Mouse (Mus musculus) heart, embryonic 10.5 days (tissue): ENCODE measurements around the gene Slc31a2. TPM values are rescaled to one million over a fixed set of nuclear protein-coding genes. Genes with fewer than 3 reads are reported as not detected.

Source experiments
- DNase-seq: peaks from one replicate; pipeline ENCODE4 v3.0.0-alpha.2; 2017; ENCODE audit warnings: low spot score
- H3K27ac ChIP-seq: fragments of 300-500 bp; sonication (generic); 2 replicates; pipeline ENCODE4 v1.5.1; 2016; ENCODE audit warnings: mild to moderate bottlenecking
- H3K27me3 ChIP-seq: fragments of 300-500 bp; sonication (generic); 2 replicates; pipeline ENCODE4 v1.6.1; 2016; ENCODE audit warnings: mild to moderate bottlenecking; ENCODE audit not compliant: poor library complexity, insufficient read depth, severe bottlenecking
- H3K36me3 ChIP-seq: fragments of 300-500 bp; sonication (generic); 2 replicates; pipeline ENCODE4 v1.6.1; 2016; ENCODE audit warnings: mild to moderate bottlenecking, moderate library complexity
- H3K4me1 ChIP-seq: fragments of 300-500 bp; sonication (generic); 2 replicates; pipeline ENCODE4 v1.6.1; 2016; ENCODE audit warnings: mild to moderate bottlenecking
- H3K4me3 ChIP-seq: fragments of 300-500 bp; sonication (generic); 2 replicates; pipeline ENCODE4 v1.5.1; 2016; ENCODE audit warnings: mild to moderate bottlenecking, moderate library complexity
- H3K9me3 ChIP-seq: fragments of 300-500 bp; sonication (generic); 2 replicates; pipeline ENCODE4 v1.6.1; 2016; ENCODE audit warnings: mild to moderate bottlenecking, moderate library complexity
- WGBS: fragments of 180-500 bp; shearing (Covaris S2); methylation state at CpG from one replicate; pipeline ENCODE4 v1.1.7; 2016; 5-methylcytosine and 5-hydroxymethylcytosine counted together
- polyA plus RNA-seq: library from polyadenylated mRNA; unstranded; fragments of >200 nt; fragmentation: Nextera tagmentation; extraction: Ambion mirVana; gene quantifications from 2 replicates; pipeline ENCODE4 v1.2.1, GENCODE M21; 2016

Gene Slc31a2
- polyA plus RNA-seq: 12.8 and 14.5 TPM in 2 replicates

DNA sequence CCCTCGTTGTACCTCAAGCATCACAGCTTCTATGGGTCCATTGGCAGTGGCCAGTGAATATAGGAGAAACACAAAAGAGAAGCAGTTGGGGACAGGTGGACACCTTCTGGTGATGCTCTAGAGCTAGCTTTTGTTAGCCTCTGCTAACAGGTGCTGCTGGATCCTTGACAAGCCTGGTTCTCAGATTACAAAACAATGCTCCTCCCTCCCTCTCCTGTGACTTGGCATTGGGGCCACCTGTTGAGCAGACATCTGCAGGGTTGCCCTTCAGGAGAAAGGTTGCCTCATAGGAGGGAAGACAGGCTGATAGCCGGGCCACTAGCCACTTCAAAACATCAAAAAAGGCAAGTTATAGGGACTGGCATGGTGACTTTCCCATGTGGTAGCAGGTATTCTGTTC, at the start of gene Slc31a2:
Gene Slc31a2 (plus strand): TSS at position 287 of the 400 bp plus-strand sequence.
- Histone ChIP-seq H3K4me3 (no peak within 1 kb of the TSS), H3K9me3 (no peaks in the 10 kb centered on the region), H3K27ac (no peak within 1 kb of the TSS), H3K27me3 (no peaks in the 10 kb centered on the region), H3K36me3 (no peaks in the 10 kb centered on the region), H3K4me1 (peaks cover 5% of the 10 kb centered on the region)
- peak; percentile 30 for DNase-seq
- 45% methylated on average over 2 of the region's 2 CpGs for WGBS

DNA sequence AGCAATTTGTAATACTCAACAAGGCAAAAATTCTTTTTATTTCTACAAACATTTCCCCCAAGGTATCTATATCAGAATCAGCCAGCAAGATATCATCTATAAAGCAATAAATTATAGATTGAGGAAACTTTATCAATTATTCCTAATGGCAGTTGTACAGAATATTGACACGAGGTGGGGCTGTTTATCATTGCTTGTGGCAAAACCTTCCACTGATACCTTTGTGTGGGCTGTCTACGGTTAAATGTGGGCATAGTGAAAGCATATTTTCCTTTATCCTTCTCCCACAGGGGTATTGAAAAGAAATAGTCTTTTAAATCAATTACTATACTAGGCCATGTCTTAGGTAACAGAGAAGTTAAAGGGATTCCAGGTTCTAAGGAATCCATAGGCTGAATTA, 48.9 kb upstream of the Slc31a2 start:
- no peak for DNase-seq
- Histone ChIP-seq H3K27me3 (no peaks in the 10 kb centered on the region), H3K4me1 (no peaks in the 10 kb centered on the region; the same call in 1 of the 2 replicates), H3K36me3 (no peaks in the 10 kb centered on the region), H3K9me3 (0 out of 2 replicates have a peak, but pooled peaks cover 2% of the 10 kb centered on the region), H3K4me3 (no peak overlapping the region), H3K27ac (no peak overlapping the region)
- 78% methylated on average over 2 of the region's 2 CpGs for WGBS

DNA sequence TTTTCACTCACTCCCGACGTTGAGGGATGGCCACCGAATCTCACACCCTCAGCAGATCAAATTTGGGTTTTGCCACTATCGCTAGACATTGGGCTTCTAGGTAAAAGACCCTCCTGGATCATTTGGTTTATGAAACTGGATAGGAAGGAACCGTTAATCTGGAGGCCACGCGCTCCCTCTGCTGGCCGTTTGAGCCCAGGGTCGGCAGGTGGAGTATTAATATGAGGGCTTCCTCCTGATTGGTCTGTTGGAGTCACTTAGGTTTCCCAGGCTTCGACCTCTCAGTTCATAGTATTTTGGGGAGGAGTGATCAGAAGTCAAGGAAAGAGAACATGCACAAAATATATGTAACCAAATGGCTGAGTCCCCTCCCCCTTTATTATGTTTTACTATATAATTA, 34.0 kb upstream of the Slc31a2 start:
- no peak overlapping the region for H3K4me3 ChIP-seq
- H3K27ac ChIP-seq: no peak overlapping the region
- no peaks in the 10 kb centered on the region for H3K9me3 ChIP-seq
- no peaks in the 10 kb centered on the region for H3K4me1 ChIP-seq
- DNase-seq: no peak
- 28% methylated on average over 10 of the region's 10 CpGs for WGBS
- no peaks in the 10 kb centered on the region for H3K27me3 ChIP-seq
- H3K36me3 ChIP-seq: no peaks in the 10 kb centered on the region

DNA sequence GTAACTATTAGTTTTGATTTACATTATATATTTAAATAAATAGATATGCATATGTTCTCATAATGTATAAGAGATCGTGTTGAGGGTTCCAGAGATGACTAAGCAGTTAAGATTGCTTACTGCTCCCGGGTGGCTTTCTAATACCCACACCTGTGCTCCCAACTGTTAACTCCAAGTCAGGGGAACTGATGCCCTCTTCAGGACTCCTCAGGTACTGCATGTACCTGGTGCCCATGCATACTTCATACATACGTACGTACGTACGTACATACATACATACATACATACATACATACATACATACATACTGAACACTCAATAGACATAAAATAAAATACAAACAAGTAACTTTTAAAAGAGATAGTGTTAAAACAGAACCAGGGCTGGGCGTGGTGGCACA, 32.9 kb upstream of the Slc31a2 start:
- DNase-seq: peak; percentile 64
- no peaks in the 10 kb centered on the region for H3K4me1 ChIP-seq

DNA sequence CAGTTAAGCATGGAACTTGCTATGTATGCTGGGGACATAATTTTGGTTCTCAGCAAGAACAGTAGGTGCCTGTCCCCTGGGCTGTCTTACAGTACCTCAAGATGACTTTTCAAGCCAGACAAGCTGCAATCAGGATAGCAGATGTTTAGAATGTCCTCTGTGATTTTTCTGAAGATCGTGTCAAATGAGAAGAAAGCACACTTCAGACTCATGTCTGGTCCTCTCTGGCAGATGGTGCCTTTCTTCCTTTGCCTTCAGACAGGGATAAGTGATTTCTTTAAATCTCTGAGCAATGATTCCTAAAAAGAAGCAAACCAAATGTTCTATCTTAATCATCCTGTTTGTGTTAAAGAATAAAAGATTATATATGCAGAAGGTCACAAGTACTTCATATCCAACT, 32.2 kb upstream of the Slc31a2 start:
- Histone ChIP-seq H3K9me3 (no peaks in the 10 kb centered on the region), H3K27ac (no peak overlapping the region), H3K36me3 (no peaks in the 10 kb centered on the region), H3K4me3 (no peak overlapping the region), H3K27me3 (no peaks in the 10 kb centered on the region), H3K4me1 (no peaks in the 10 kb centered on the region)
- DNase-seq: peak; percentile 51
- 64% methylated on average over 1 of the region's 1 CpGs for WGBS

More for the DNA sequence above, 32.9 kb upstream of the Slc31a2 start:
- Histone ChIP-seq H3K9me3 (no peaks in the 10 kb centered on the region), H3K36me3 (no peaks in the 10 kb centered on the region), H3K27ac (no peak overlapping the region), H3K27me3 (no peaks in the 10 kb centered on the region), H3K4me3 (no peak overlapping the region)
- 83% methylated on average over 7 of the region's 7 CpGs for WGBS

DNA sequence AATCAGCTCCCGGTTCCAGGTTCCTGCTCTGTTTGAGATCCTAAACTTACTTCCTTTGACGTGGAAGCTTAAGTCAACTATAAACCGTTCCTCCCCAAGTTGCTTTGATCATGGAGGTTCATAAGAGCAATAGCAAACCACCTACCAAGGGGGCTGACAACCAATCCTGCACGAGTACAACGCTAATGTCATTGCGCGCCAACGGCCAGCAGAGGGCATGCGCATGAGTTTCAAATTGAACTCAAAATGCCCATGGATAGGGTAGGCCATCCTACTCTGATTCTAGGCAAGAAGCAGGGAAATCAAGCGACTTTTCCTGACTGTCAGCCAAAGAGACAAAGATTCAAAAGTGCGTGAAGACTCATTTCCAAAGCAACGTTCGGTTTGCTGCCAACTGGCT, 31.6 kb upstream of the Slc31a2 start, which contains the start of gene Zfp37:
Gene Zfp37 (minus strand): TSS at position 279 of the 400 bp plus-strand sequence.
- peak; percentile 66 for DNase-seq
- Histone ChIP-seq H3K27me3 (no peaks in the 10 kb centered on the region), H3K36me3 (no peaks in the 10 kb centered on the region), H3K4me3 (no peak within 1 kb of the TSS), H3K9me3 (no peaks in the 10 kb centered on the region), H3K27ac (no peak within 1 kb of the TSS), H3K4me1 (no peaks in the 10 kb centered on the region)
- 67% methylated on average over 13 of the region's 13 CpGs for WGBS

DNA sequence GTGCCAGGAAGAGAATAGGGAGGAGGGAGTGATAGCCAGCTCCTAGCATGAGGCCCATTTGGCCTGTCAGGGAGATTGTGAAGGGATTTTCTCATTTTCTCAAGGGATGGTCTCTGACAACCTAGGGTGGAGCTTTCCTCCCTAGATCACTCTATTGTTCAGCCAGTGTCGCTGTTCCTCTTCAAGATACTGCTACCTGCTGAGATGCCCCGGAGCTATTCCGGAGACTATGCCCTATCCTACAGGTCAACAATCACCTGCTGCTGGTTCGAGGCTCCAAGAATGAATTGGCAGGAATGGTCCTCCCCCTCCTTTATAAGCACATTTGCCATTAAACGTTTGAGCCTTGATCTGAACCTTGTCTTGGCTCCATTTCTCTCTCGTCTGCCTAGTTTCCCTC, 21.8 kb upstream of the Slc31a2 start:
- 59% methylated on average over 6 of the region's 6 CpGs for WGBS
- no peak overlapping the region for H3K27ac ChIP-seq
- no peaks in the 10 kb centered on the region for H3K36me3 ChIP-seq
- no peak overlapping the region for H3K4me3 ChIP-seq
- 0 out of 2 replicates have a peak, but pooled peaks cover 5% of the 10 kb centered on the region for H3K9me3 ChIP-seq
- no peaks in the 10 kb centered on the region for H3K27me3 ChIP-seq
- H3K4me1 ChIP-seq: no peaks in the 10 kb centered on the region
- peak; percentile 61 for DNase-seq

DNA sequence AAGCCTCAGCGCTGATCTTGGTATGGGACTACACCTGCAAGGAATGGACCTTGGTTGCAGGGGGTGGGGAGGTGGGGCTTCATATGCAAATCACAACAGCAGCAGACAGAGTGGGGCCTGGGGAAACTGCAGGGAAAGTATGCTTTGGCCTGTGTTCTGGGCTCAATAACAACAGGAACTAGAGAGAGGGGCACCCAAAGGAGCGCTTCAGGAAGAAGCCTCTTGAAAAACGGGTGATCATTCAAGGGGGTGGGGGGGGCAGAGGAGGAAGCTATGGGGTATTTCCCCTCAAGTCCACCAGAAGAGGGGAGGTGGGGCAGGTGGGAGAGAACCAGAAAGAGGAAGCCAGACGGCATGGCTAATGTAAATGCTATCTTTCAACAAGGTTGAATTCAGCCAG, 14.0 kb upstream of the Slc31a2 start:
- Histone ChIP-seq H3K4me1 (no peaks in the 10 kb centered on the region), H3K36me3 (no peaks in the 10 kb centered on the region), H3K27me3 (no peaks in the 10 kb centered on the region), H3K27ac (no peak overlapping the region), H3K4me3 (no peak overlapping the region), H3K9me3 (no peaks in the 10 kb centered on the region)
- 29% methylated on average over 4 of the region's 4 CpGs for WGBS
- peak; percentile 53 for DNase-seq

DNA sequence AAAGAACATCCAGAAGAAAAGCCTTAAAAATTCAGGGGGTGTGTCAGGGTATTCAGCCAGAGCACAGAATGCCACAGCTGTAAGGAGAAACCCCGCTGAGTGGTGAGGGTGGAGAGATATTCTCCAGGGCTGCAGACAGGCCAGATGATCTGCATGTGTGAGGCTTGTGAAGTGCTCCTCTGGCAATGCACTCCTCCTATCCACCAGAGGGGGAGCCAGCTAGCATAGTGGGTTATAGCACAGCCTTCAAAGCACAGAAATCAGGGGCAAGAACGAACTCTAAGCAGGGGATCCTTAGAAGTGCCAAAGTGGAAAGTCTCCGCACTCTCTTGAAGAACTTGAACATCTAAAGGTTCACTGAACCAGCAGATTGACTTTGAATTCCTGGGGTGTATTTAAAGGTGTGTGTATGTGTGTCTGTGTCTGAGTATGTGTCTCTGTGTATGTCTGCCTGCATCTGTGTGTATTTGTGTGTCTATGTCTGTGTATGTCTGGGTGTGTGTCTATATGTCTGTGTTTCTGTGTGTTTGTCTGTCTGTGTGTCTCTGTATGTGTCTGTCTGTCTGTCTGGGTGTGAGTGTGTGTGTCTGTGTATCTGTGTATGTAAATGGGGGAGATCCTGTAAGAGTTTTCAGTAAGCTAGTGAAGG, 11.3 kb upstream of the Slc31a2 start:
- Histone ChIP-seq H3K36me3 (no peaks in the 10 kb centered on the region), H3K27me3 (no peaks in the 10 kb centered on the region), H3K4me1 (no peaks in the 10 kb centered on the region), H3K4me3 (no peak overlapping the region), H3K27ac (no peak overlapping the region), H3K9me3 (no peaks in the 10 kb centered on the region)
- peak; percentile 55 for DNase-seq
- WGBS: 37% methylated on average over 3 of the region's 3 CpGs

DNA sequence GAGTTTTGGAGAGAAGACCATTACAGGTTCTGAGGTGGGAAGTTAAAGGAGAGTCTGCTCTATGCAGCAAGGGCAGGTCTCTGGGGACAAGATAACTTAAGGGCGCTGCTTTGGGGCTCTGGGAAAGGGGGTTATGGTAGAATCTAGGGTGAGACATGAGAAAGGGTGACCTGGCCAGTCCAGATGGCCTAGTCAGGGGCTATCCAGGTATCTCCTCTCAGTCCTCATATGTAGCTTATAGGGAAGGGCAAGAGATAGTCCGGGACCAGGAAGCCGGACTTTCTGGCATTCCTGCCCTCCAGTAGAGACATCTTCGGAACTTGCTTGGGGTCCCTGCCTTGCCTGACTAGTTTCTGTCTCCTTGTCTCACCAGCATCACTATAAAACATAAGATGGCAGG, 10.6 kb upstream of the Slc31a2 start:
- Histone ChIP-seq H3K27ac (no peak overlapping the region), H3K36me3 (no peaks in the 10 kb centered on the region), H3K27me3 (no peaks in the 10 kb centered on the region), H3K4me3 (no peak overlapping the region), H3K4me1 (no peaks in the 10 kb centered on the region), H3K9me3 (no peaks in the 10 kb centered on the region)
- WGBS: 86% methylated on average over 4 of the region's 4 CpGs
- DNase-seq: peak; percentile 52

DNA sequence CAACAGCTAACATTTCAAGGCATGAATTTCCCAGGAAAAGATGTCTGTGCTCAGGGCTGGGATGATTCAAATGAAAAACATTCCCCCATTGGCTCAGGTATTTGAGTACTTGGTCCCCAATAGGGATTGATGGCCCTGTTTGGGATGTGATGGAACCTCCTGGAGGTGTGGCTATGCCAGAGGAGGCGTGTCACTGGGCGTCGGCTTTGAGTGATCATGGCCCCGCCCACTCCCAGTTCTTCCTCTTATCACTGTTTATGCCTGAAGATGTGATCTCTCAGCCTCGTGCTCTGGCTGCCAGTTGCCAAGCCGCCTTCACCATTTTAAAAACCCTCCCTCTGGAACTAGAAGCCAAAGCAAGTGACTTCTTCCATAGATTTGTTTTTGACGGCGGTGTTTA, 7.8 kb upstream of the Slc31a2 start:
- 54% methylated on average over 8 of the region's 8 CpGs for WGBS
- DNase-seq: no peak
- no peaks in the 10 kb centered on the region for H3K36me3 ChIP-seq
- no peak overlapping the region for H3K4me3 ChIP-seq
- H3K27me3 ChIP-seq: no peaks in the 10 kb centered on the region
- no peaks in the 10 kb centered on the region for H3K4me1 ChIP-seq
- H3K27ac ChIP-seq: no peak overlapping the region
- no peaks in the 10 kb centered on the region for H3K9me3 ChIP-seq

DNA sequence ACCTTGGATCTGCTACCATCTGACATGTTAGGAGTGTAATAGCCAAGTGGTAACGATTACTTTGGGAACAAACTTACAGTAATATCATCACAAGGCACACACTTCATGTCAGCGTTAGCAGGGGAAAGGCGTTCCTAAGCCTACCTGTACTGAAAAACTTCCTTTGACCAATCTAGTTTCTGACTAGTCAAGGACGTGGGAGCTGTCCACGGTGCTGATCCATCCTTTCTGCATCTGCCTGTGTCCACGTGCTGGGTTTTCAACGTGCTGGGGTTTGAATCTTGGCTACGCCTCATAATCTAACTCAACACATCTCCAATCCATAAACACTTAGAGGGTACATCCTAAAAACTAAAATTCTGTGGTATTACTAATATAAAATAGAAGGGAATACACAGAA, 5.4 kb upstream of the Slc31a2 start:
- Histone ChIP-seq H3K27ac (no peak overlapping the region), H3K36me3 (no peaks in the 10 kb centered on the region), H3K4me1 (no peaks in the 10 kb centered on the region), H3K9me3 (no peaks in the 10 kb centered on the region), H3K27me3 (no peaks in the 10 kb centered on the region), H3K4me3 (no peak overlapping the region)
- WGBS: 25% methylated on average over 8 of the region's 8 CpGs
- DNase-seq: peak; percentile 78

DNA sequence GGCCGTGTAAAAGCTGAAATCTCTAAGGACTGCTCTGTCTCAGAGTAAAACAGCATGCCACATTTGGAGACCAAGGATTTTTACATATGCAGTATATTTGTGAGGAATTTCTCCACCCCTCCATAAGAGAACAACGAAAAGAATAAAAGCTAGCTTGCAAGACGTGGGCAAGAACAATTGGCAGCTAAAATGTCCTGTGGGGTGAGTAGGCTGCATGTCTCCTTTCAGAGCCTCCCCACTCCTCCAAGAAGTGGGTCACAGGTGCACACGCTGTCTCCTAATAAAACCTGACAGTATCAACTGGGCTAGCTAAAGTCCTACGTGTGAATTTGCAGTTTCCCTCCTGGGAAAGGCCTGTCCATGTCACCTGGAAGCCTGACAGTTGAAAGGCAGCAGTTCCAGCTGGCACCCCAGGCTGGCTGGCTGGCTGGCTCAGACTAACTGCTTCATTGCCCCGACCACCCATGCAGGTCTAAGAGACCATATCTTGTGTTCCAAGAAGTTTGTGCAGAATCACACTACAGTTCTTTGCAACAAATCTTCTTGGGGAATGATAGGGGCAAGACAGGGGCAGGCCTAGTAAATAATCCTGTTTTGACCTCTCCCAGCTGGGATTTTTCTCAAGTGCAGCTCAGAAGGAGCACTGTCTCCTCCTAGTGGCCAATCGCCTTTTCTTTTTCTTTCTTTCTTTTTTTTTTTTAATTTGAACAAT, 927 bp downstream of the Slc31a2 start:
- Histone ChIP-seq H3K4me3 (no peak overlapping the region), H3K9me3 (no peaks in the 10 kb centered on the region)
- DNase-seq: peak; percentile 28

More for the DNA sequence above, 927 bp downstream of the Slc31a2 start:
- 39% methylated on average over 7 of the region's 7 CpGs for WGBS
- H3K4me1 ChIP-seq: peaks cover 5% of the 10 kb centered on the region
- H3K36me3 ChIP-seq: no peaks in the 10 kb centered on the region
- H3K27ac ChIP-seq: no peak overlapping the region
- H3K27me3 ChIP-seq: no peaks in the 10 kb centered on the region
